Mouse (Mus musculus) cerebellum, postnatal 14 days (tissue): ENCODE measurements around the gene Gm49366.
"Not testable (repeated sequence)": the region's sequence is repeated elsewhere in the genome, so short reads cannot be mapped to it uniquely, and the experiment has no call there.

Experiments used
- DNase-seq, 2 experiments: peaks; one replicate each; pipeline ENCODE4 v3.0.0; 2021; ENCODE audit warnings: mixed read lengths in 2 of 2

Gm49366 gene

DNA sequence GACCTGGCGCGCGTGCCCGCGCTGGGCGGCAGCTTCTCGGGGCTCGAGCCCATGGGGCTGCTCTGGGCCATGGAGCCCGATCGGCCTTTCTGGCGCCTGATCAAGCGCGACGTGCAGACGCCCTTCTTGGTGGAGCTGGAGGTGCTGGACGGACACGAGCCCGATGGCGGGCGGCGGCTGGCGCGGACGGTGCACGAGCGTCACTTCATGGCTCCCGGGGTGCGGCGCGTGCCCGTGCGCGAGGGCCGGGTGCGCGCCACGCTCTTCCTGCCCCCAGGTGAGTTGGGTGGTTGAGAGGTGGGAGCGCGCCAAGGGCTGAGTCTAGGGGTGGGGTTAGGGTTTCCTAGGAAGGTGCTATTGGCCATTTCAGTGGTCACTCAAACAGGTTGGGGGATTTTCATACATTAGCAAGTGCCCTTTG lies at the start of gene Gm49366:
Gene Gm49366, plus strand, starts transcription at position 245 of the 421 bp plus-strand sequence.
- DNase-seq: peak; percentile 69 to 75

GRCm38 (mm10) chr12:83989378-83989777 lies 49.4 kb upstream of the Gm49366 start:
- no peak for DNase-seq

GRCm38 (mm10) chr12:83997221-83997620 lies 41.5 kb upstream of the Gm49366 start:
- no peak for DNase-seq

DNA sequence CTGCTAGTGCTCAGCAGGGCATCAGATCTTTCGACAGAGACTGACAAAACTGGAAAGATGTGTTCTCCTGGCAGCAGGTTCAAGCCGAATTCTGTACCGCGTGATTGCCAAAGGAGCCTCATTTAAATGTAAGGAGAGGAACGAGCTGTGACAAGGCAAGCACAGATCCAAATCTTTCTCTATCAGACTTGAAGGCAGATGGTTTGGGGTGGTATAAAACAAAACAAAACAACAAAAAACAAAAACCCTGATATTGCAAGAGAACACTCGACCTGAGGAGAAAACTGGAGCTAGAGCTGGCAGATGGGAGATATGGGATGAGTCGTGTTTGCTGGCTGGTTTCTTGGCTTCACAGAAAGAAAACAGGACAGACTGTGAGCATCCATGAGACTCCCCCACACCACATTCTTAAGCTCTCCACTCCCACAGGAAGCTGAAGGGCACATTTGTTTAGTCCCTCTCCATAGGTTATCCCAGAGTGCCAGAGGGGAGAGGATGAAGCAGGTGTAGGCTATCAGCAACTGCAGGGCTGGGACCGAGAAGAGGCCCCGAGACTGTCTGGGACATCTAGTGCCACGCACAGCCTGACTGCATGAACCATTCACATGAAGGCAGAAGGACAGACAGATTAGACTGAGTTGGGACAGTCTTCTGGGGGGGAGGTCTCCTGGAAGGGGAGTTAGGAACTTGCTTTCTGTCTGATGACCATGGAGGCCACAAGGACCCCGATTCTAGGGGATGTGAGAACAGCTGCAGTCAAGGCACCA lies 40.2 kb upstream of the Gm49366 start:
- DNase-seq: peak in 1 of 2 experiments; percentile 26

DNA sequence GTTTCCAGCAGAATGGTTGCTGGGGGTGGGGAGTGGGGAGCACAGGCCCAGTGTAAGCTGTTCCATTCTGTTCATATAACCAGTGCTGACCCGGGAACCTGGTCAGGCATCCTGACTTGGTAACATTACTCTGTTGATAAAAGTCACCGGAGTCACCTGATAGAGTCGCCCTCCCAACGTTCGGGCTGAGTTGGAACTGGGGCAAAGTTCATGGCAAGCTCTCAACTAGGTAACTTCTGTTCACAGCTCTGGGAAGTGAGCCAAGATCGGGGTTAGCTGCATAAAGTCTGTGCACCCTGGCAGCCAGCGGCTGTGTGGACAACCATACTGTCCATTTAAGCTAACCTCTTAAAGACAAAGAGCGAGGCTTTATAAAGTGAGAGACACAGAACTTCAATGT lies 39.5 kb upstream of the Gm49366 start:
- peak in 1 of 2 experiments; percentile 32 for DNase-seq

- no peak for DNase-seq
Measured at GRCm38 (mm10) chr12:84000418-84000817, 38.3 kb upstream of the Gm49366 start.

- DNase-seq: no peak
Measured at GRCm38 (mm10) chr12:84003866-84004265, 34.9 kb upstream of the Gm49366 start.

GRCm38 (mm10) chr12:84008251-84008650 lies 30.5 kb upstream of the Gm49366 start:
- no peak for DNase-seq

DNA sequence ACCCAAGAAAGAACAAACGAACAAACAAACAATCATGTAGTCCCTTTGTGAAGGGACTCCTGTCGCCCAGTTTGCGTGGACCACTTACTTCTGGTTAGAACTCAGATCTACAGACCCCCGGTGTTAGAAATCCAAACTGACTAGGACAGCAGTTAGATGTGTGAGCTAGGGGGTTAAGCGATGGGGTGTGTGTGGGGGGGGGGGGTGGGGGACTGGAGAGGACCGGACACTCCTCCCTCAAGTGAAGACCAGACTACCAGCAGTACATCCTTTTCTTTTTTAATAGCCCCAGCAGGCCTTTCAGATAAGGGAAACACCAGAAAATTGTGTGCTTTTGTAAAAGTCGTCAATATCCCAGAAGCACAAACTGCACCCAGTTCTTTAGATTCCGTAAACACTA lies 30.0 kb upstream of the Gm49366 start:
- DNase-seq: no peak

DNA sequence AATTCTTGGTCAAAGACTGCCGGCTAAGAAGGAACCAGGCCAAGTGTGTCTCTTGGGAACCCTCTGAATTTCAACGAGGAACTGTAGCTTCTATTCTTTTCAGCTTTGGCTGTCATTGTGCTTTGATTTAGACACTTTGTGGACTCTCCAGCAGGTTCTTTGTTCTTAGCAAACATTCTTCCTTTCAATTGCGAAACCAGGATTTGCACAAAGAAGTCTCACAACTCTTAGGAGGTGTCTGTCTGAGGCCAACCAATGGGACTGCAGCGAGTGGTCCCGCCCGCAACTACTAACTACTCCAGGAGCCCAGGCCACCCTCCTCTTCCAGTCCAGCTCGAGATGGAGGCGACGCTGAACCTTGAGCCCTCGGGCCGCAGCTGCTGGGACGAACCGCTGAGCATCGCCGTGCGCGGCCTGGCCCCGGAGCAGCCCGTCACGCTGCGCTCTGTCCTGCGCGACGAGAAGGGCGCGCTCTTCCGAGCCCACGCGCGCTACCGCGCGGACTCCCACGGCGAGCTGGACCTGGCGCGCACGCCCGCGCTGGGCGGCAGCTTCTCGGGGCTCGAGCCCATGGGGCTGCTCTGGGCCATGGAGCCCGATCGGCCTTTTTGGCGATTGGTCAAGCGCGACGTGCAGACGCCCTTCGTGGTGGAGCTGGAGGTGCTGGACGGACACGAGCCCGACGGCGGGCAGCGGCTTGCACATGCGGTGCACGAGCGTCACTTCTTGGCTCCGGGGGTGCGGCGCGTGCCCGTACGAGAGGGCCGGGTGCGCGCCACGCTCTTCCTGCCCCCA lies 29.4 kb upstream of the Gm49366 start, which contains the start of gene Acot1:
Gene Acot1, plus strand, starts transcription at position 320 of the 795 bp plus-strand sequence.
- DNase-seq: peak; percentile 65 to 79

- DNase-seq: no peak
Measured at GRCm38 (mm10) chr12:84010201-84010600, 28.5 kb upstream of the Gm49366 start.

DNA sequence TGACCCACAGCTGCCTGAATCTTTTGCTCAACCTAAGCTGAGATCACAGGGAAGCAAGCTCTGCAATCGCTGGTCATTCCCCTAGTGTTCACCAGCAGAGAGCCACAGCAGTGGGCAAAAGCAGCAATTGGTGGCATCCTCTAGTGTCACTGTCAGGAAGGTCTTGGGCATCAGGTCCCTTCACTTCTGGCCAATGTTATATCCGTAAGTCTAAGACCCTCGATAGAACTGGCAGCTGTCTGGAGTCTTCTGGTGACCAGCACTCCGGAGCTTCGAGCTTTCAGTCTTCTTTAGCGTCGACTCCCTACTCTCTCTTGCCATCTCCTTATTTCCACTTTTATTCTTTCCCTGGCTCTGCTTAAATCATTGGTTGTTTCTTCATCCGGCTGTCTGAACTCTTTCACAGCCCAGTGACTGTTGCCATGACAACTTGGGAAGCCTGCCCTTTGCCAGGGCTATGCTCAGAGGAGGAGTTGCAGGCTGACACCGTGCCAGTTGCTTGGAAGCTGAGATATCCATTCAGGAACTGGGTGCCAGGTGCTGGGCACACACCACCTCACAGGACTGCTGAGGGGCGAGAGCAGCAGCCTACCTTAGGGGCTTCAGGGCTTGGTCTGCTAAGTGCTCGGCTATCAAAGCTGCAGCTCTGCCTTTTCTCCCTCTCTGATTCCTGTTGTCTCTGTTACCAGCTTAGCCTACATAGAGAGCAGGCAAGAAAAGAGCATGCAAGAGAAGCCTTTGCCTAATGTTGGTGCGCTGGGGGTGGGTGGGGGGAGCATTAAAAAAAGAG lies 27.3 kb upstream of the Gm49366 start:
- peak; percentile 89 to 94 for DNase-seq

- peak in 1 of 2 experiments; percentile 35 for DNase-seq
Measured at GRCm38 (mm10) chr12:84013130-84013529, 25.6 kb upstream of the Gm49366 start.

DNA sequence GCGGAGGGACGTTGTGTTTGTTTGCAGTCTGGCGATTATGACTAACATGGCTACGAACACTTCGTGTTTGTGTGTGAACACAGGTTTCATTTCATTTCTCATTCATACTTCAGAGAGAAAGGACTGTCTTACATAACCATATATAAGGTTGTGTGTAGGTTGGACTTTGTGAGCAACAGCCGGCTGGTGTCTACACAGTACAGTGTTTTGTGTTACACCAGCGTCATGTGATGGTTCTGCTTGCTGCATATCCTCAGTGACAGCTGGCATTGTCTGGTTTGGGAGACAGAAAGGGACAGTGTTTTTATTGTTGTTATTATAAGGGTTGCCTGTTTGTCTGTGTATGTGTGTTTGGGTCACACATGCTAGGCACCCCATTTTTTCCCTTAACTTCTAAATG lies 25.0 kb upstream of the Gm49366 start:
- no peak for DNase-seq

GRCm38 (mm10) chr12:84020528-84020927 lies 18.2 kb upstream of the Gm49366 start:
- DNase-seq: not testable (repeated sequence)

- DNase-seq: not testable (repeated sequence)
Measured at GRCm38 (mm10) chr12:84022266-84022665, 16.5 kb upstream of the Gm49366 start.

- no peak for DNase-seq
Measured at GRCm38 (mm10) chr12:84023052-84023745, 15.5 kb upstream of the Gm49366 start.

DNA sequence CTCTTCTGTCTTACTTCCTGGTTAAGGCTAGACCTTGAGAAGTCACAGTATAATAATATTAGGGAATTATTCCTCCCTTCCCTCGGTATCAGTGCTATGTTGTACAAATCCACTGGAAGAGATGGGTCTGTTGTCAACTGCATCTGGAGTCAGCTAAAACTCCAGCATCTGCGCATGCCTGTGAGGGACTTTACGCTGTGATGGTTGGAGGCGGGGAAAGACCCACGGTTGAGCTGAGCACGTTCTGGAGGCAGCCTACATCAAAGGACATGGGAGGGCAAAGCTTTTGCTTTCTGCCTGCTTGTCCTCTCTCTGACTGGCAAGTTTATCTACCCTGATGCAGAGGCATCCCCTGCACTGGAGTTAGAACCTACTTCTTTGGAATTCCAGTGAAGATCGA lies 12.8 kb upstream of the Gm49366 start:
- no peak for DNase-seq

- not testable (repeated sequence) for DNase-seq
Measured at GRCm38 (mm10) chr12:84028328-84028727, 10.4 kb upstream of the Gm49366 start.

- DNase-seq: not testable (repeated sequence)
Measured at GRCm38 (mm10) chr12:84029043-84029442, 9.7 kb upstream of the Gm49366 start.

- peak; percentile 88 to 90 for DNase-seq
Measured at GRCm38 (mm10) chr12:84030659-84031332, 7.9 kb upstream of the Gm49366 start.

DNA sequence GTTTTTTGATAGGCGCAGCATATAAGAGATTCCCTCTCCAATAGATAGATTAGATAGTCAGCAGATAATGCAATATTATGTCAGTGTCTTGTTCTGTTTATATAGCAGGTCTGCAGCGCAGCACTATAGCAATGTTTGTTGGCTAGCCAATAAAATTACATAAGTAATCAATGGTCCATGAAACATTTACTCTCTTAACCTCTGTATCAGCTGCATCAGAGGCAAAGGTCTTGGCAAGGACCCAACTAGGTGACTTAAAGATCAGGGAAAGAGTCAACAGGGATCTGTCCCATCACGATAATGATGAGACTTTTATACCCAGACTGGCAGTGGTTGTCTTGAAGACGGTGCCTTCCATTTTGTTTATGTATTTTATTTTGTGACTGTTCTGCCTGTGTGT lies 5.9 kb upstream of the Gm49366 start:
- no peak for DNase-seq
